Mouse (Mus musculus) forebrain, postnatal 0 days (tissue): Measurements from ENCODE around the gene Hemgn. TPM values are rescaled to one million over a fixed set of nuclear protein-coding genes. Genes with fewer than 3 reads are reported as not detected.

Experiments
- ATAC-seq: fragments of 200-750 bp; cut with Nextera tagmentation; 2 replicates; pipeline ENCODE4 v1.8.0; 2017; ENCODE audit warnings: mild to moderate bottlenecking, moderate library complexity
- DNase-seq: peaks from one replicate; pipeline ENCODE4 v3.0.0-alpha.2; 2015
- H3K27ac ChIP-seq: fragments of 300-500 bp; sonication (generic); 2 replicates; pipeline ENCODE4 v1.5.1; 2014; ENCODE audit warnings: low read depth, mild to moderate bottlenecking, antibody characterized with exemption, low read length, moderate library complexity, mixed read lengths
- H3K27me3 ChIP-seq: fragments of 300-500 bp; sonication (generic); 2 replicates; pipeline ENCODE4 v1.6.1; 2014; ENCODE audit warnings: mild to moderate bottlenecking, low read length, mixed read lengths; ENCODE audit not compliant: insufficient read depth
- H3K36me3 ChIP-seq: fragments of 300-500 bp; sonication (generic); 2 replicates; pipeline ENCODE4 v1.6.1; 2014; ENCODE audit warnings: mild to moderate bottlenecking, moderate library complexity; ENCODE audit not compliant: insufficient read depth
- H3K4me1 ChIP-seq: fragments of 300-500 bp; sonication (generic); 2 replicates; pipeline ENCODE4 v1.6.1; 2014; ENCODE audit warnings: antibody characterized with exemption; ENCODE audit not compliant: insufficient read depth
- H3K4me2 ChIP-seq: fragments of 300-500 bp; sonication (generic); 2 replicates; pipeline ENCODE4 v1.6.1; 2014; ENCODE audit warnings: low read depth, mild to moderate bottlenecking, moderate library complexity
- H3K4me3 ChIP-seq: fragments of 300-500 bp; sonication (generic); 2 replicates; pipeline ENCODE4 v1.5.1; 2014; ENCODE audit warnings: low read depth, low read length, mixed read lengths
- H3K9ac ChIP-seq: fragments of 300-500 bp; sonication (generic); 2 replicates; pipeline ENCODE4 v1.6.1; 2014; ENCODE audit warnings: mild to moderate bottlenecking
- H3K9me3 ChIP-seq: fragments of 300-500 bp; sonication (generic); 2 replicates; pipeline ENCODE4 v1.6.1; 2016; ENCODE audit warnings: low read length
- CTCF ChIP-seq: sonication (generic); IDR thresholded peaks from 2 replicates; pipeline ENCODE4 v1.5.1; 2016; ENCODE audit warnings: antibody characterized with exemption, control low read depth, low read depth
- WGBS: fragments of 180-500 bp; shearing (Covaris S2); extraction: QIAGEN DNeasy Blood & Tissue Kit; methylation state at CpG from one replicate; pipeline ENCODE4 v1.1.7; 2014; 5-methylcytosine and 5-hydroxymethylcytosine counted together
- polyA plus RNA-seq: library from polyadenylated mRNA; unstranded; fragments of >200 nt; fragmentation: Nextera tagmentation; extraction: Ambion mirVana; gene quantifications from 2 replicates; pipeline ENCODE4 v1.2.1, GENCODE M21; 2015
- total RNA-seq: library from RNA; depleted of rRNA; stranded (reverse); fragments of >200 nt; gene quantifications from 2 replicates; pipeline ENCODE4 v1.2.3, GENCODE M21; 2014

Gene Hemgn
- total and polyA plus RNA-seq, 2 experiments from 2014 or later: not detected

DNA sequence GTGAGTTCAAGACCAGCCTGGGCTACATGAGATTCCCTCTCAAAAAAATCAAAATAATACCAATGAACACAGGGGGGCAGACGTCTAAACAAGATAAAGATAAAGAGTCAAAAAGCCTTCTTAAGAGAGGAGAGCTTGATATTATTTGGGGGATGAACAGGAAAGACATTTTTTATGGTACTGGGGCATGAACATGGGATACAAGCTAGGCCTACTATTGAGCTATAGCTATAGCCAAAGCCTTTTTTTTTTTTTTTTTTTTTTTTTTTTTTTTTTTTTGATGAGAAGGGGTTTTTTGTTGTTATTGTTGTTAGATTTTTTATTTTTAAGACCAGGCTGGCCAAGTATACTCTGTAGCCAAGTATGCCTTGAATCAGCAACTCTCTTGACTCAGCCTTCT lies 1.2 kb downstream of the Hemgn start:
- no peak for ATAC-seq
- 59% methylated on average over 1 of the region's 1 CpGs for WGBS

DNA sequence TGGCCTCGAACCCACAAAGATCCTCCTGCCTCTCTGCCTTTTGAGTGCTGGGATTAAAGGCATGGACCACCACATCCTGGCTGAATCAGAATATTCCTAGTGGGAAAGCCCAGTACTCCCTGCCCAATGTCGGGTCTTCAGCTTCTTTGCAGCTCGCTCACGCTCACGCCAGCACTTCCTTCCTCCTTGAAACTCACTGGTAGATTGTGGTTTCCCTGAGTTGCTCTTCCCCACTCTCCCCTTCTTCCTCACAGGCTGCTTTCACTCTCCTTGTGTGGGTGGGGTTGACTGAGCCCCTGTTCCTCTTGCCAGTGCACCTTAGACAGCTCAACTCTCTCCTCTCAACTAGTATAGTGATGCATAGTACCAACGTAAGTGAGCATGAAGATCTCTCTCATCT lies 1.8 kb downstream of the Hemgn start:
- H3K27me3 ChIP-seq: no peaks in the 10 kb centered on the region
- no peak overlapping the region for H3K4me2 ChIP-seq
- H3K4me3 ChIP-seq: no peak overlapping the region
- no peaks in the 10 kb centered on the region for H3K9me3 ChIP-seq
- H3K4me1 ChIP-seq: no peaks in the 10 kb centered on the region
- H3K36me3 ChIP-seq: no peaks in the 10 kb centered on the region
- DNase-seq: no peak
- no peak overlapping the region for H3K27ac ChIP-seq
- 84% methylated on average over 6 of the region's 6 CpGs for WGBS
- no peak for ATAC-seq
- TF ChIP-seq CTCF: no peak
- H3K9ac ChIP-seq: no peak overlapping the region

More for the DNA sequence above, 1.2 kb downstream of the Hemgn start:
- no peak overlapping the region for H3K27ac ChIP-seq
- H3K9me3 ChIP-seq: no peaks in the 10 kb centered on the region
- no peak overlapping the region for H3K4me2 ChIP-seq
- no peak overlapping the region for H3K4me3 ChIP-seq
- H3K36me3 ChIP-seq: no peaks in the 10 kb centered on the region
- H3K27me3 ChIP-seq: no peaks in the 10 kb centered on the region
- 0 out of 2 replicates have a peak, but pooled peaks have one; percentile 6 for TF ChIP-seq CTCF
- no peak for DNase-seq
- H3K9ac ChIP-seq: no peak overlapping the region
- H3K4me1 ChIP-seq: no peaks in the 10 kb centered on the region

DNA sequence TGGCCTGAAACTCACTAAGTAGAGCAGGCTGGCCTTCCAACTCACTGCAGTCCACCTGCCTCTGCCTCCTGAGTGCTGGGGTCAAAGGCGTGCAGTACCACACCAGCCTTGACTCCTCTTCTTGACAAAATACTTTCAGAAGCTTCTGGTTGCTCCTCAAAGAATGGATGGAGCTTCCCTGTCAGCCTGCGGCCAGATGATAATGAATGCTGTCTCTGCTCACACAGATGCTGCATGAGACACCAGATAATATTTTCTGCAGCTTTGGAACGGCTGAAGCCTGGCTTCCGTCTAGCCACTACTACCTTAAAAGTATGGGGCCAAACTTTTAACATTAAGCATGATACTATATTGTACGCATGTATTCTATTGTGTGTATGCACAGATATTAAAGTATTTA lies 2.6 kb downstream of the Hemgn start:
- Histone ChIP-seq H3K27me3 (no peaks in the 10 kb centered on the region), H3K27ac (no peak overlapping the region), H3K9me3 (no peaks in the 10 kb centered on the region), H3K9ac (no peak overlapping the region), H3K4me3 (no peak overlapping the region), H3K4me1 (no peaks in the 10 kb centered on the region), H3K4me2 (no peak overlapping the region), H3K36me3 (no peaks in the 10 kb centered on the region)
- TF ChIP-seq CTCF: no peak
- DNase-seq (no peak), ATAC-seq (no peak)
- WGBS: 94% methylated on average over 5 of the region's 5 CpGs

DNA sequence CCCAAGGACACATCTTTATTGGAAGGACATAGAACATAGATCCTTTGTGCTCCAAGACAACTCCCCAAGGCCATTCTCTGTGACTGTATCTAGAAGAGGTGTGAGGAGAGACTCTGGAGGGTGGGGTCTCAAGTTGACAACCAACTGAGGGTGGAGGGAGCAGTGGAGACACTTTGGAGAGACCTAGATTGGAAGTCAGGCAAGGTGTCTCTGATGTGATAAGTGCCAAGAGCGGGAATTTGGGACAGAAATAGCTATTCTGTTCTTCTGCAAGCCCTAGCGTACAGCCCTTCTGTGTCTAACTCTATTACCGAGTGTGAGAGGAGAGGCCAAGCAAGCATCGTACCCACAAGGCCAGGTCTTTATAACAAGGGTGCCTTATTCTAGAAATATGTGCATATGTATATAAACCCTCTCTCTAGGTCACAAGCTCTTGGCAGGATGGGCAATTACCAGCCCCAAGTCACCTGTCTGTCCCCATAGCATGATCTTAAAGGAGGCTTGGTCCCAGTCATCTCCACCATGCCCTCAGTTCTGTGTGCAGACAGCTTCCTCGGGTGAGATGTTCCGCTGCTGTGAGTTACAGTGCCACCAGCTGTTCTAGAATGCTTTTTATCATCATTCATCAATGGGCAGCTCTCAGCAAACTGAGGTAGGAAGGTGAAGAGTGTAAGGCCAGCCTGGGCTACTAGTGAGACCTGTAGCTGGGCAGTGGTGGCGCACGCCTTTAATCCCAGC lies 6.2 kb downstream of the Hemgn start:
- Histone ChIP-seq H3K36me3 (no peaks in the 10 kb centered on the region), H3K4me3 (no peak overlapping the region), H3K4me1 (no peaks in the 10 kb centered on the region), H3K27me3 (no peaks in the 10 kb centered on the region), H3K4me2 (no peak overlapping the region), H3K9me3 (no peaks in the 10 kb centered on the region), H3K27ac (no peak overlapping the region), H3K9ac (no peak overlapping the region)
- ATAC-seq: no peak
- WGBS: 88% methylated on average over 8 of the region's 8 CpGs
- DNase-seq: no peak
- no peak for TF ChIP-seq CTCF

DNA sequence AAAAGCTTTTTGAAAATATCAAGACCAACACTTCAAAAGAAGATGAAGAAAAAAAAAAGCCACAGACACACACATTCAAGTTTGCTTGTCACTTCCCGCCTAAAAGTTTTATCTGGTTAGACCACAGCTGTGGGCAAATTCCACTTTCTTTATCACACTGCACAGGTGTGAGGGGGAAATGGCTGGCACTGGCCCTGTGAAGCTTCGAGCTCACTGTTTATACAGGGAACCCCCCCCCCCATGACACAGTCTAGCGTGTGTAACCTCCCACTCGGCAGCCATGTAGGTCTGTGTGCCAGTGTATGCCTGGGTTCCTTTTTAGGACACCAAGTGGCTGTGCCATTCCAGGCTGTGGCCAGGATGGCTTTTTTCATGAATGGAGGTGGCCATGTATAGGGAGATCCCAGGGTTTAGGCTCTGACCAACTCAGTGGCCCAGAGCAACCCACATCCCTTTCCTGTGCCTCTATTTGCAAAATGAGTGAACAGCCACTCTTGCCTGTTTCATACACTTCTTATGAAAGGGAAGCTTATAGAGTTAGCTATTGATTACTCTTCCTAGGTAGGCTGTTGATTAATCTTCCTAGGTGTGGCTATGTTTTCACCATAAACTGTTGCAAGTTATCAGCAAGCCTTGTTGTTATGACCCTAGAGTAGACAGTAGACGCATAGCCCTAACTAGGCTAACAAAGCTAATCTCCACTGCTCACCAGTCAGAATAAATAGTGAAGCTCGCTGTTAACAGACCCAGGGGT lies 9.1 kb downstream of the Hemgn start:
- Histone ChIP-seq H3K4me2 (no peak overlapping the region), H3K9me3 (no peaks in the 10 kb centered on the region), H3K4me3 (no peak overlapping the region), H3K27me3 (no peaks in the 10 kb centered on the region), H3K27ac (no peak overlapping the region), H3K4me1 (no peaks in the 10 kb centered on the region), H3K36me3 (no peaks in the 10 kb centered on the region), H3K9ac (no peak overlapping the region)
- no peak for TF ChIP-seq CTCF
- DNase-seq: no peak
- no peak for ATAC-seq
- WGBS: 90% methylated on average over 6 of the region's 6 CpGs

DNA sequence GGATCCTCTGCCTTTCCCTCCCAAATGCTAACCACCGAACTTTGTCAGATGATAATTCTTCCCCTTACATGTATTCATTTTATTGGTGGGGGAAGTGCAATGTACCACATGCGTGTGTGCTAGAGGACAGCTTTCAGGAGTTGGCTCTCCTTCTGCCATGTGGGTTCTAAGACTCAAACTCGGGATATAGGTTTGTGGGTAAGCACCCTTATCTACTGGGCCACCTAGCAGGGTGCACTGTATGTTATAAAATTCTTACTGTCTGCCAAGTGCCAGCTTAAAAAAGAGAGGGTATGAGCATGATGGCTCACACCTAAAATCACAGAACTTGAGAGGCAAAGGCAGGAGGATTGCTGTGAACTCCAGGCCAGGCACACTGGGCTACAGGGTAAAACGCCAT lies 14.5 kb downstream of the Hemgn start:
- Histone ChIP-seq H3K9me3 (no peaks in the 10 kb centered on the region), H3K27ac (no peak overlapping the region), H3K4me3 (no peak overlapping the region), H3K4me1 (no peaks in the 10 kb centered on the region), H3K9ac (no peak overlapping the region), H3K36me3 (no peaks in the 10 kb centered on the region), H3K4me2 (no peak overlapping the region), H3K27me3 (no peaks in the 10 kb centered on the region)
- TF ChIP-seq CTCF: no peak
- ATAC-seq (no peak), DNase-seq (no peak)
- WGBS: 81% methylated on average over 4 of the region's 4 CpGs

DNA sequence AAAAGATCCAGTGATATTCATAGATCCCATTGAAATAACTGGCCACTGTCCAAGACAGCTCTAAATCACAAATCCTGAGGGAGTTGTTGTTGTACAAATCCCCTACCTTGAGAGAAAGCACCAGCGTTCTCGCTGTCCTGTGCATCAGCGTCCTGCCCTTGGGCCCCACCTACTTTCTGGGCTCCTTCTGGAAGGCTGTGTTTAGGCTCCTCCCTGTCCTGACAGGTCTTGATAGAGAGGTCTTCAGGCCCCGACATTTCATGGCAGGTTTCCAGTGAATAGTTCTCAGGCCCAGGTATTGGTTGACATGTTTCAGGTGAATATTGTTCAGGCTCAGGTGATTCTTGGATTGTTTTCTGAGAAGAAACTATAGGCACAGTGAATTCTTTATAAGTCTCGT lies 17.6 kb downstream of the Hemgn start:
- Histone ChIP-seq H3K9ac (no peak overlapping the region), H3K36me3 (no peaks in the 10 kb centered on the region), H3K4me2 (no peak overlapping the region), H3K9me3 (no peaks in the 10 kb centered on the region), H3K27ac (no peak overlapping the region), H3K27me3 (no peaks in the 10 kb centered on the region), H3K4me3 (no peak overlapping the region), H3K4me1 (no peaks in the 10 kb centered on the region)
- no peak for TF ChIP-seq CTCF
- WGBS: 30% methylated on average over 5 of the region's 5 CpGs
- no peak for DNase-seq
- no peak for ATAC-seq
